Mouse (Mus musculus): ENCODE results near the gene Heatr5a. TPM values are rescaled to one million over a fixed set of nuclear protein-coding genes. Genes with fewer than 3 reads are reported as not detected.
A peak's percentile ranks its signal among the peaks of the same experiment; 100 is the strongest.

Heatr5a gene
- total RNA-seq, 2 experiments from 2014 or later: 23.1 to 25.0 TPM

- DNase-seq (ENCODE audit: low spot score in 2 of 2): no peak
Measured at GRCm38 (mm10) chr12:51972269-51973065, 1.3 kb upstream of the Heatr5a start.

DNA sequence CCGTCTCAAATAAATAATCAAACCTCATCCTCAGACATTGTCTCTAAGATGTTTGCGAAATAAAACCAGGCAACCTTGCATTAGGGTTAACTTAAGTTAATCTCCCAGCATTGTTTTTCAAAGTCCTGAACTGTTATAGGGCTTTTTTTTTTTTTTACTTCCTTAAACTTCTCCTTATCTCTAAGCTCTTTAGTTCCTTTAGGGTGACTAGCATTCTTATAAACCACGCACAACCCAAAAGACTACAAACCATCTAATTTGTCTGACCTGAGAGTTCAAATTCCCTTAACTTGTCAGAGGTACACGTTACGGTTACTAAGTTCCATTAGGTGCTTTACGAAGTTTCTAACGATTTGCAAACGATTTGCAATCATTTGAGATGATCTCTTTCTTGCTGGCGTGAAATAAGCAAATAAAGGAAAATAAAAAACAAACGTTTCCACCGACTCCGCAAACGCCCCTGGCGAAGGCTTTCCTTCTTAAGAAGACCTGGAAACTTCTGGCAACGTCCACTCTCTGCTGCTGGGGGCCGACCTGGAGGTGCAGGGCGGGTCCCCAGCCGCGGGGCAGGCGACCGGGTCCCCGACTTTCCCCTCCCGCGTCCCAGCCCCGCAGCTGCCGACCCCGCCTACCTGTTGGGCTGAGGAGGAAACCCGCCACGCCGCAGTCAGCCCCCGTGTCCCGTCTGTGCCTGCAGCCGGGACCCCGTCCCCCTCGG is 610 bp downstream of the Heatr5a start:
- no peak for DNase-seq (ENCODE audit: low spot score in 2 of 2)

DNA sequence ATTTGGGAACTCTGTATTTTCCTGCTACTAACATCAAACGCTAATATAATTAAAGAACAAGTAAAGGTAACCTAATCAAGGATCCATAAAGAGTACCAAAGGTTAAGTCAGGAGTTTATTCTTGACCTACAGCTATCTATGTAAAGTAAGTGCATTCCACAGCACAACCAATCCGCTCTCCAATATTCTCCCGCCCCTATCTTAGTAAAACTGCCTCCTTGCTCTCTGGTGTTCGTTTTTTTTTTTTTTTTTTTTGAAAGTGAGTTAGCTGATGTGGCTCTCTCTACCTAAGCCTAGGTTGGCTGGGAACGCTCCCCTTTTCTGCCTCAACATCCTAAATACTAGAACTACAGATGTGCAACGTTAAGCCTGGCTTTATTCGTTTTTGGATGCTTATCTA is 1.2 kb downstream of the Heatr5a start:
- no peak for DNase-seq (ENCODE audit: low spot score in 2 of 2)

GRCm38 (mm10) chr12:51969092-51969491 is 2.0 kb downstream of the Heatr5a start:
- no peak for DNase-seq (ENCODE audit: low spot score in 2 of 2)

DNA sequence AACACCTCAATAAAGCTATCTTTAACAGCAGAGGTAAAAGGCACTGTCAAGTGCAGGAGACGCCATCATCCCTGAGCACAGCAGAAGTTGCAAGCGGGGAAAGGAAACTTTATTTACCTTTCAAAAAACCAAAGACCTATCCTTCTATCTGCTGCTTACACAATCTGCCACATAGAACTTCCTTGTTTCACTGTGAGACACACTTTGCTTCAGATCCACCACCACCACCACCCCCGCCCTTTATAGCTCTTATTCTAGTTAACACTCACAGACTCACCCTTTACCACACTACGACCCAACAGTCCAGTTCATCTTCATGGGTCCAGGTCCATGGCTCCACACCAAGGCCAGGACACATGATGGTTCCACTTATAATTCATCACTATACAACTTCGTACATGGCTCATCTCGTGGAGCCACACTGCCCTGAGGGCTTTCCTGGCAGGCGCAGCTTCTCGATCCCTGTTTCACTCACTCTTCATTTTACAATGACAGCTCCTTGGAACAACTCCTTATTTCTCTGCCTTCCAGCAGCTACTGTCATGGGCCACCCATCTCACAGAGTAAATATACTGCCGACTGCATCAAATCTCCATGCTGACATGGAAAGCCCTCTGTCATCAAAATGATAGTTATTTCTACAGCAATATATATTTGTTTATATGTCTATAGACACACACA is 3.1 kb downstream of the Heatr5a start:
- no peak for DNase-seq (ENCODE audit: low spot score in 2 of 2)

- no peak for DNase-seq (ENCODE audit: low spot score in 2 of 2)
Measured at GRCm38 (mm10) chr12:51957626-51958025, 13.5 kb downstream of the Heatr5a start.

DNA sequence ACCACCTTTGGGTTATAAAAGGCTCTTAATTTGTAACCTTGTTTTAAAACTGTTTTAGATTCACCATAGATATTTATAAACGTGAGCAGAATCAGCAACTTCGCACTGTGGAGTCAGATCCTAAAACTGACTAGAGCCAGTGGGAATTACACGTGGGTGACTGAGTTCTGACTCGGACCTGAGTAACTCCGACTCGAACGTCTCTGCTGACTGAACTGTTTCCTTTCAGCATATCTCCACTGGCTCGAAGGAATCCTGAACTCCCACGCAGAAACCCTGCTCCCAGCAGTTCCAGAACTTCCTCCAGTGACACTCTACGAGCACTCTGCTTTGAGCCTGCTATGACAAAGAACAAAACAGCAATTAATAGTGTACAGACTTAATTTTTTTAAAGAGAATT is 18.8 kb downstream of the Heatr5a start:
- no peak for DNase-seq (ENCODE audit: low spot score in 2 of 2)

GRCm38 (mm10) chr12:51947498-51947945 is 23.6 kb downstream of the Heatr5a start:
- peak in 1 of 2 experiments; percentile 35 for DNase-seq (ENCODE audit: low spot score in 2 of 2)

DNA sequence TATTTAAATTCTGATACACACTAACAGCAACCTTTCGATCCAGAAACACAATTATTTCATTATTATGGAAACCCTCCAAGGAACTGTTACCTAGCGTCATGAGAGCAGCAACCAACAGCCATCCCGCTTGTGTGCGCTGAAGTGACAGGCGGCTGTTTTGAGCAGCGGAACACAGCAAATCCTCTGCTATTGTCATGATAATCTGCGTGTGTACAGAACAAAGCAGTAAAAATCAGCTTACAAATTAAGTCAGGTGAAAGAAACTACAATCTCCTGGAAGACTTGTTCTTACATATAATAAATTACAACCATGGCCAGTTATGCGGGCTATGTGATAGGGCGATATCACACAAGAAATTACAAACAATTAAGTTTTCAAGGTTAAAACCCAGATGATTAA is 25.8 kb downstream of the Heatr5a start:
- DNase-seq (ENCODE audit: low spot score in 2 of 2): no peak

- no peak for DNase-seq (ENCODE audit: low spot score in 2 of 2)
Measured at GRCm38 (mm10) chr12:51939848-51940247, 31.3 kb downstream of the Heatr5a start.

- DNase-seq (ENCODE audit: low spot score in 2 of 2): no peak
Measured at GRCm38 (mm10) chr12:51937938-51938337, 33.2 kb downstream of the Heatr5a start.

GRCm38 (mm10) chr12:51929630-51930029 is 41.5 kb downstream of the Heatr5a start:
- DNase-seq (ENCODE audit: low spot score in 2 of 2): no peak

DNA sequence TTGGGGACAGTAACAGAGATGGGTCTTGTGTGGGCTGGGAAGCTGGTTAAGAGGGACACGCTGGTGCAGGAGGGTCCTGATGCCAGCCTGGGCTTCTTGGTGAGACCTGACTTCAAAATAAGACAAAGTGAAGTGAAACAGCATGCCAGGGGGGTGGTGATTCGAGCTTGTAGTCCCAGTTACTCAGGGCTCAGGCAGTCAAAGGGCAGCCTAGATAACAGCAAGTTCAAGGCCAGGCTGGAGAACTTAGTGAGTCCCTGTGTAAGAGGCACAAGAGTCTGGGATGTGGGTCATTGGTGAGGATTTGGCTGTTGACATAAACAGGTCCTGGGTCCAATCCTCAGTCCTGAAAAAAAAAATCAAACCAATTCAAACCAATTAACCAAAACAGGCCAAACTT is 53.9 kb downstream of the Heatr5a start:
- peak in 1 of 2 experiments; percentile 12 for DNase-seq (ENCODE audit: low spot score in 2 of 2)

GRCm38 (mm10) chr12:51914903-51915670 is 56.0 kb downstream of the Heatr5a start:
- DNase-seq (ENCODE audit: low spot score in 2 of 2): no peak

DNA sequence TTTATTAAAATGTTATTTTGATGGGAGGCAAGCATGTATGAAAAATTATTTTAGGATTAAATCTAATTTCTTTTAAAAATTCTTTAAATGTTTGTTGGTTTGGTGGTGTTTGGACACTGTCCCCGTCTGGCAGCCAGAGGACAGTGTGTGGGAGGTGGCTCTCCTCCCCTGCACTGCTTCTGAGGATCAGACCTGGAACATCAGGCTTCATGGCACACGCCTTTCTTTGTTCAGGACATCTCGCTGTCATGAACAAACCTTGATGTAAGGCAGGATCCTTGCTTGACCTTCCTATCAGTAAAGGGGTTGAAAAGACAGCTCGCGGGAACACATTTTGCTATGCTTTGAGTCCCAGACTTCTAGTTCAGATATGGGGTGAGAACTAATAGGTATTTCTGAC is 61.9 kb downstream of the Heatr5a start:
- no peak for DNase-seq (ENCODE audit: low spot score in 2 of 2)

DNA sequence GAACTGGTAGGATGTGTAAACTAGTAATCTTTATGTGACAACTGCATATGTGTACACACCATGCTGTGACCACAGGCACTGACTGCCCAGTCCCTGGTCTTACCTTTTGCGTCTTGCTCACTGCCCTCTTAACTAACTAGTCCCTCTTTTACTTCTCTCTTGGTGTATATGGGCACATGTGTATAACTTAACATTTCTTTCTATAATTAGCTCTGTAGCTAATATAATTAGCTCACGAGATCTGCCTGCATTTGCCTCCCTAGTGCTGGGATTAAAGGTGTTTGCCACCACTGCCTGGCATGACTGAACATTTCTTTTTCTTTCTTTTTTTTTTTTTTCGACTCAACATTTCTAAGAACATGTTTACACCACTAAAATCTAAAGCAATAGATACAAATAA is 63.6 kb downstream of the Heatr5a start:
- DNase-seq (ENCODE audit: low spot score in 2 of 2): no peak

DNA sequence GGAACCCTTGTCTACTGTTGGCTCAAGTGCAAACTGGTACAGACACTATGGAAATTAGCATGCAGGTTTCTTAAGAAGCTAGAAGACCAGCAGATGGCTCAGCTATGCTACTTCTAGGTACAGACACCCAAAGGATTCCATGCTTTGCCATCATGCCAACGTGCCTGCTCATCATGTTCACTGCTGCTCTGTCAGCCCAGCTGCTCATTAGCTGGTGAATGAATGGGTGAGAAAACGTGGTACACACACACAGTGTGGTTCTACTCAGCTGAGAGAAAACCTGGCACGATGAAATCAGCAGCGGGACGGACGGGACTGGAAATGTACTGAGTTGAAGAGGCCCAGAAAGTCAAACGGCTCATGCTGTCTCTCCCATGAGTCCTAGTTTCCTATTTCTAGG is 70.6 kb downstream of the Heatr5a start:
- DNase-seq (ENCODE audit: low spot score in 2 of 2): no peak

DNA sequence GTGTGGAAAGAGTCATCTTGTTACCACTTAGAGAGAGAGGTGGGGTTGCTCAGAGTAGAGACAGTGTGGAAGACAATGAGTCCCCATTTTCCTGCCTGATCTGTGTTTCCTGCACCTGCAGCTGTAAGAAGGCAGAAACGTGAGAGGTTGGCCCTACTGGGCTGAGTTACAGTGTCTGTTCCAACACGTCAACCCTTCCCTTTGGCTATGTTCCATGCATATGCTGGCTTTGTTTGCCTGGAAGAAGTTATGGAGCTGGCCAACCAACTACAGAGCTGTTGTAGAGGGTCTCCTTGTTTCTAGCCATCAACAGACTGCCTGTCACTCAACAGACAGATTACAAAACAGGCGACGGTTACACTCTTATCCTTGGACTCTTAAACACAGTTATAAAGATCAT is 74.2 kb downstream of the Heatr5a start:
- DNase-seq (ENCODE audit: low spot score in 2 of 2): no peak

GRCm38 (mm10) chr12:51888609-51889008 is 82.5 kb downstream of the Heatr5a start:
- DNase-seq (ENCODE audit: low spot score in 2 of 2): no peak

DNA sequence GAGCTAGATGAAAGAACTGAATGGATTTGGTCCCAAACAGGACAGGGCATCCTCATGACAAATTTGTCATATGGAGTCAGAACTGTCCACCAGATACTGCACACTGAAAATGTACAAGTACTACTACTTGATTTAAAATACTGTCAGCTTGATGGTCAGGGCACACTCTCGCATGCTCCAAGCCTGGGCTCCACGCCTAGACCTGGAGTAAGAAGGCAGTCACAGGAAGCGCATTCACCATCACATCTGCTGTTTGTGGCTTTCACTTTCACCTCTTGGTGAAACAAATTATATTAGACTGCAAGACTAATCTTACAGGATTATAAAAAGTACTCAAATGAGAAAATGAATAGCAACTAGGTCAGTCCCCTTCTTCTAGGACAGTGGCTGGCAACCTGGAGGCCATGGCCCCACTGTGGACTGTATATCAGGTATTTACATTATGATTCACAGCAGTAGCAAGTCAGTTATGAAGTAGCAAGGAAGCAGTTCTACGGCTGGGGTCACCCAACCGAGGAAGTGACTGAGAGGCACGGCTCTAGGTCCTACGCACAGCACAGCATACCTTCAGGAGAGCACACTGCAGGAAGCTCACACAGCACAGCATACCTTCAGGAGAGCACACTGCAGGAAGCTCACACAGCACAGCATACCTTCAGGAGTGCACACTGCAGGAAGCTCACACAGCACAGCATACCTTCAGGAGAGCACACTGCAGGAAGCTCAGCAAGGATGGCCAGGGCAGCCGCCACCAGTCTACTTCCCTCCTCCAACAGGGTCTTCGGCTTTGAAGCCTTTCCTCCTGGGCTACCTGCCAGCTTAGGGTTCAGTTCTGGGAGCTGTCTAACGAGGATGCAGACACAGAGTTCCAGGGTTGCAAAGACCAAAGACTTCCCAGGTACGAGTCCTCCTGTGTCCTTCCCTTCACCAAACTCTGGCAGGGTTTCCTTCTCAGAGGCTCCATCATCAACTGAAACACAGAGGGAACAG is 83.5 kb downstream of the Heatr5a start:
- no peak for DNase-seq (ENCODE audit: low spot score in 2 of 2)
